Mouse (Mus musculus) embryonic facial prominence, embryonic 10.5 days (tissue): ENCODE results near the gene Brms1. TPM values are rescaled to one million over a fixed set of nuclear protein-coding genes. Genes with fewer than 3 reads are reported as not detected.
A peak's percentile ranks its signal among the peaks of the same experiment; 100 is the strongest.
"Not testable (repeated sequence)": the region's sequence is repeated elsewhere in the genome, so short reads cannot be mapped to it uniquely, and the experiment has no call there.

Source experiments
- DNase-seq: peaks from one replicate; pipeline ENCODE4 v3.0.0-alpha.2; 2017; ENCODE audit warnings: low spot score
- H3K27ac ChIP-seq: fragments of 300-500 bp; sonication (generic); replicated peaks from 2 replicates; pipeline ENCODE4 v1.5.1; 2016; ENCODE audit warnings: mild to moderate bottlenecking
- H3K27me3 ChIP-seq: fragments of 300-500 bp; sonication (generic); replicated peaks from 2 replicates; pipeline ENCODE4 v1.6.1; 2016; ENCODE audit warnings: low read depth, mild to moderate bottlenecking; ENCODE audit not compliant: poor library complexity, severe bottlenecking
- H3K36me3 ChIP-seq: fragments of 300-500 bp; sonication (generic); replicated peaks from 2 replicates; pipeline ENCODE4 v1.6.1; 2016; ENCODE audit warnings: mild to moderate bottlenecking, moderate library complexity
- H3K4me1 ChIP-seq: fragments of 300-500 bp; sonication (generic); 2 replicates; pipeline ENCODE4 v1.6.1; 2016
- H3K4me3 ChIP-seq: fragments of 300-500 bp; sonication (generic); 2 replicates; pipeline ENCODE4 v1.5.1; 2016; ENCODE audit warnings: mild to moderate bottlenecking, moderate library complexity
- H3K9me3 ChIP-seq: fragments of 300-500 bp; sonication (generic); 2 replicates; pipeline ENCODE4 v1.6.1; 2016; ENCODE audit warnings: mild to moderate bottlenecking
- WGBS: fragments of 180-500 bp; shearing (Covaris S2); methylation state at CpG from one replicate; pipeline ENCODE4 v1.1.7; 2016; 5-methylcytosine and 5-hydroxymethylcytosine counted together
- polyA plus RNA-seq: library from polyadenylated mRNA; unstranded; fragments of >200 nt; fragmentation: Nextera tagmentation; extraction: Ambion mirVana; gene quantifications from 2 replicates; pipeline ENCODE4 v1.2.1, GENCODE M21; 2016

Gene Brms1
- polyA plus RNA-seq, 1 experiment from 2014 or later: 72.6 TPM

DNA sequence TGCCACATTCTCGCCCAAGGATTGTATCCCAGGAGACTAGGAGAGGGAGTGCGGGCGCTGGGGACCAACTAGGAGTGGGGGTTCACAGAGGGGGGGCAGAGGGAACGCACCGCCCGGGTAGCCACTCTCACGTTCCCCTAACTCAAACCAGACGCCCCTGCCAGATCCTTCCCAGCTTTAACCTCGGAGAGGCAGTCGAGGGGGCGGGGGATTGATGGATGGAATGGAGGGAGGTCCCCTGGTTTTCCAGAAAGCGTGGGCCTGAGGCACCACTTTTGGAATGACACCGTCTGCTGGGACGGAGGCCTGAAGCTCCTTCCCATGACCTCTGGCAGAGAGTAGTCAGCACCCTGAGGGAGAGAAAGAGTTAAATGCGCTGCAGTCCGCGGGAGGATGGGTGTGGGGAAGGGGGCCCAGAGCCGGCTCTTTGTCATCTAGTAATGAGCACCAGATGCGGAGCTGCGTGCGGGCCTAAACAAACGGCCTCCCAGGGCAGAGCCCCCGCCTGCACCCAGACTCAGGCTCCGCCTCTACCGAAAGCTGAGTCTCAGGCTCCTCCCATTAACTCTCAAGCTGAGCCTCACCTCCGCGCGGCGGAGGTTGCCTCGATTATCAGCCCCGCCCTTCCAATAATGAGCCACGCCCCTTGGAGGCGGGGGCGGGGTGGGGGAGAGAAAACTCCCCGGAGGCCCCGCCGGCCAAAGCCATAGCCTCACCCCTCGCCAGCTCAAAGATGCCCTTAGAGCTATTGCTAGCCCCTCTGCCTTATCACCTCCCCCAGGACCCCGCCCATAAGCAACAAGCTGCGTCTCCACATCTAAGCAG, 30.6 kb downstream of the Brms1 start:
- H3K27me3 ChIP-seq: peaks cover 56% of the 10 kb centered on the region
- no peaks in the 10 kb centered on the region for H3K36me3 ChIP-seq
- peaks cover 66% of the 10 kb centered on the region for H3K4me1 ChIP-seq
- H3K4me3 ChIP-seq: peak overlapping the region; percentile 69
- peak; percentile 97 for DNase-seq
- WGBS: under 1% methylated on average over 40 of the region's 40 CpGs
- no peaks in the 10 kb centered on the region for H3K9me3 ChIP-seq
- H3K27ac ChIP-seq: peak overlapping the region; percentile 93

DNA sequence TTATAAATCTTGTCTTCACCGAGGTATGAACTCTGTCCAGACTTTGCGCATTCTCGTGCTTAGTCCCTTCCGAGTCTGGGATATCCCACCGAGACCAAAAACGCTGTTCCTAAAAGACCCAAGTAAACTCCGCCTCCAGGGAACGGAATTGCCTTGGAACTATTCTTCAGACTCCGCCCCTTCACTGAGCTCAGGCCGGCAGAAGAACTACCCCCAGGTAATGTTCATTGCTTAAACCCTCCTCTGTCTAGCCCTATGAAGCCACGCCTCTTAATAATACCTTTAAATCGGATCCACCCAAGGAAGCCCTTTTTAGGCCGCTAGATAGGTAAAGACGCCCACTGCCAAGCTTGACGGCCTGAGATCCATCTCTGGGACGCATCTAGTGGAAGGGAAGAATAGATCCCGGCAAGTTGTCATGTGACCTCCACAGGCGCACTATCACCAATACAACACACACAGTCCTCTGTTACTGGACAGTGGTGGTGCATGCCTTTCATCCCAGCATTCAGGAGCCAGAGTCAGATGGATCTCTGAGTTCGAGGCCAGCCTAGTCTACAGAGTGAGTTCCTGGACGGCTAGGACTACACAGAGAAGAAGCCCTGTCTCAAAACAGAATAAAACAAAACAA, 31.4 kb downstream of the Brms1 start:
- Histone ChIP-seq H3K9me3 (no peaks in the 10 kb centered on the region), H3K4me1 (peaks cover 58% of the 10 kb centered on the region), H3K36me3 (no peaks in the 10 kb centered on the region), H3K27ac (peak overlapping the region; percentile 93), H3K27me3 (peaks cover 49% of the 10 kb centered on the region), H3K4me3 (peak overlapping the region; percentile 69)
- 1% methylated on average over 20 of the region's 20 CpGs for WGBS
- DNase-seq: peak; percentile 62

DNA sequence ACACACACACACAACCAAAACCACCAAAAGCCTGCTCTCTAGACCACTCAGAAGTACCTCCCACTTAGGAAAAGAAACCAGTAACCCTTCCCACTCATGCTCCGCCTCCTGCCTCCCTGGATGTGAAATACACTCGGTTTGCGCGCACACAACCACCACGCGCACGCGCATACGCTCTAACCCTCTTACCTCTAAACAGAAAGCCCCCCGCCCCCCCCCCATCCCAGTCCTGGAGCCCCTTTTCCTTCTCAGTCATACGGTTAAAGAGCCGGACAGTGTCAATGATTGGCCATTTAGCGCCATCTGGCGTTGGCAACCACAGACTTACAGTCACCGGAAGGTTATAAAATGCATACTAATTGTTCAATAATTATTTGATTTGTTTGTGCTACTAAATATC, 31.9 kb downstream of the Brms1 start:
- H3K27ac ChIP-seq: peak overlapping the region; percentile 93
- peaks cover 43% of the 10 kb centered on the region for H3K27me3 ChIP-seq
- WGBS: 1% methylated on average over 15 of the region's 15 CpGs

DNA sequence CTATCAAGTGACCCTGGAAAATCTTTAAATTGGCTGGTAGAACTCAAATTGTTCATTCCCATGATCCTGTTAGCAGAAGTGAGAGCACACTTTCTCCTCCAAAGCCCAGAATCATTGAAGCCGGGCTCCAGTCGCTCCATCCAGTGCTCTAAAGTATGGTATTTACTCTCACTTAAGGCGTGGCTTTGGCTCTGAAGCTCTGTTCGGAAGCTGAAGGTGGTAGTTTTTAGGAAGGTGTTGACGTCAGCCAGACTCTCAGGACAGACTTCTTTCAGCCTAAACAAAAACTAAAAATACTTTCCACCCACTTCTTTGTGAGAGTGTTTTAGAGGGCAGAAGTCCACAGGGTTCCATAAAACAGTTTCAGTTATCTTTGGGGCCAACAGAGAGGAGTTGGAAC, 32.4 kb downstream of the Brms1 start:
- H3K27me3 ChIP-seq: peaks cover 38% of the 10 kb centered on the region
- H3K36me3 ChIP-seq: no peaks in the 10 kb centered on the region
- DNase-seq: no peak
- H3K27ac ChIP-seq: no peak overlapping the region
- H3K9me3 ChIP-seq: no peaks in the 10 kb centered on the region
- 44% methylated on average over 5 of the region's 5 CpGs for WGBS
- 0 out of 2 replicates have a peak overlapping the region, but pooled peaks have one; percentile 69 for H3K4me3 ChIP-seq
- peaks cover 48% of the 10 kb centered on the region for H3K4me1 ChIP-seq

More for the DNA sequence above, 31.9 kb downstream of the Brms1 start:
- Histone ChIP-seq H3K4me1 (peaks cover 53% of the 10 kb centered on the region), H3K36me3 (no peaks in the 10 kb centered on the region), H3K9me3 (no peaks in the 10 kb centered on the region), H3K4me3 (peak overlapping the region; percentile 69)
- peak; percentile 94 for DNase-seq

DNA sequence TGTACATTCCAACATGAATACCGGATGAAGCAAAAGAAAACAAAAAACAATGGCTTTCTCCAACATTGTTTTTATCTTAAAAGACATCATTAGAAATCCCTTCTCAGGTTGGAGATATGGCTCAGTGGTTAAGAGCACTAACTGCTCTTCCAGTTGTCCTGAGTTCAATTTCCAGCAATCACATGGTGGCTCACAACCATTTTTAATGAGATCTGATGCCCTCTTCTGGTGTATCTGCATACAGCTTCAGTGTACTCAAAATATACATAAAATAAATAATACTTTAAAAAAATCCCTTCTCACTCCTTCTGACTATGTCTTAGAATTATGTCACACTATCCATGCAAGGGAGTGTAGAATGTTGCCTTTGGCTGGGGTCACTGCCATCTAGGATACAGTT, 38.1 kb downstream of the Brms1 start:
- H3K9me3 ChIP-seq: no peaks in the 10 kb centered on the region
- H3K27me3 ChIP-seq: peaks cover 57% of the 10 kb centered on the region
- no peak overlapping the region for H3K27ac ChIP-seq
- DNase-seq: no peak
- H3K4me1 ChIP-seq: 0 out of 2 replicates have a peak, but pooled peaks cover 3% of the 10 kb centered on the region
- no peak overlapping the region for H3K4me3 ChIP-seq
- no peaks in the 10 kb centered on the region for H3K36me3 ChIP-seq
- 91% methylated on average over 1 of the region's 1 CpGs for WGBS

DNA sequence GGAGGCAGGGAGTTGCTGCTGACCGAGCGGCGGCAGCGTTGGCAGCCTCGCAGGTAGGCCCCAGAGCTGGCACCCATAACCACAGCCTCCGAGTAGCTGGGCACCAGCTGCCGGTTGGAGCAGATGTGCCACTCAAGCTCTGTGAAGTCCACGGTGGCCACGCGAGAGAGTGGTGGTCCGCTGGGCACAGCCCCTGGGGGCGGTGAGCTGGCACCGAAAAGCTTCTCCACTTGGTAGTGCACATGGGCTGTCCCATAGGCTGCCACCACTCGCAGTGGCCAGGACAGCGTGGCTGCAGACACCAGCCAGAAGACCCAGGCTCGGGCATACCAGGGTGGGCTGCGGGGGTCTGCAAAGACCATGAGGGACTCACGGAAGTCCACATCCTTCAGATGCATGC, 40.9 kb downstream of the Brms1 start:
- Histone ChIP-seq H3K36me3 (no peaks in the 10 kb centered on the region), H3K9me3 (no peaks in the 10 kb centered on the region), H3K27ac (no peak overlapping the region), H3K4me1 (peaks cover 15% of the 10 kb centered on the region), H3K27me3 (peaks cover 73% of the 10 kb centered on the region), H3K4me3 (no peak overlapping the region)
- 71% methylated on average over 18 of the region's 18 CpGs for WGBS
- DNase-seq: no peak

GRCm38 (mm10) chr19:5082596-5082995, 41.4 kb downstream of the Brms1 start:
- Histone ChIP-seq H3K27me3 (peaks cover 73% of the 10 kb centered on the region), H3K27ac (no peak overlapping the region), H3K4me3 (no peak overlapping the region), H3K36me3 (no peaks in the 10 kb centered on the region), H3K9me3 (no peaks in the 10 kb centered on the region), H3K4me1 (peaks cover 20% of the 10 kb centered on the region)
- DNase-seq: no peak
- WGBS: 72% methylated on average over 24 of the region's 24 CpGs

DNA sequence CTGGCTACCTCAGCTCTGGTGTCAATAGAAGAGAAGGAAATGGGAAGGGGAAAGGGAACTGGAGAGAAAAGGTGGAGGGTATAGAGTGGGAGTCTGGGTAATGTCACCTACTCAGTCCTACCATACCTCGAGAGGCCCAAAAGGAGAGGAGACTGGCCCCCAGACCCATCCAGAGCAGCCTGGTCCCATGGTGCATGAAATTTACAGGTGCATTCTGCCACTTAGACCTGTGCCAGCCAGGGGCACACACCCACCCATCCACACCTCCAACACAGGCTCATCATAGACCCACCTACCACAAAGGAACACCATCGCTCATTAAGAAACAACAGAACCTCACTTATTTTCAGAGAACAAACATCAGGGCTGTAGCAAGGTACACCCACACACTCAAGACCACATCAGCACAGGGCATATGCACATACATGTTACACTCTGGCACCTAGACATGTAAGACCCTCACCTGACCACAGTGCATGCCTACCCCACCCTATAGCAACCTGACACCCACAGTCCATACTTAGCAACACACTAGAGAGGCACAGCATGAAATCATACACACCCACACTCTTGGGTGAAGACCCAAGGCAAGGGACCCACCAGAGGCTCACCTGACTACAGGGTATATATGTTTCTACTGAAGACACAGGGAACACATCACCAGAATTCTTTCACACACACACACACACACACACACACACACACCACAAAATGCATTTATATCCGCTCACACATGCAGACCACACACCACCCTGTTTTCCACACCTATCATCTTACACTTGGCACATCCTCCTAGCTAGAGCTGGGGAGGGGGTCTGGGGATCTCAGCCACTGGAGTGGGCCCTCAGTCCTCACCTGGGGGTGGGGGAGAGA, 43.0 kb downstream of the Brms1 start:
- 73% methylated on average over 3 of the region's 3 CpGs for WGBS
- H3K4me1 ChIP-seq: peaks cover 29% of the 10 kb centered on the region
- H3K9me3 ChIP-seq: no peaks in the 10 kb centered on the region
- peaks cover 73% of the 10 kb centered on the region for H3K27me3 ChIP-seq
- DNase-seq: no peak
- peak overlapping the region; percentile 58; the same call in 1 of the 2 replicates for H3K4me3 ChIP-seq
- H3K36me3 ChIP-seq: no peaks in the 10 kb centered on the region
- no peak overlapping the region for H3K27ac ChIP-seq

DNA sequence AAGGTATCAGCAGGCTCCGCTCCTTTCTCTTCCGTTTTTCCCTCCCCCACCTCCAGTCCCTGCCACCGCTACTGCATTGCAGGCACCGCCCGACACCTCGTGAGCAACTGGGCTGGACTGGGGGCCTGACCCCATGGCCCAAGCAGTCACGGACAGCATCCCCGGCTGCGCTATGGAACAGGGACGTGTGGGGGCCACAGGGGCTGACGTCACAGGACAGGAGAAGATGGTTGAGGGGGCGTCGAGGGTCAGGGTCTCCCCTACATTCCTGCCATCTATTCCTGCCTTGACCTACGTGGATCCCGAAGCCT, 43.6 kb downstream of the Brms1 start:
- Histone ChIP-seq H3K9me3 (no peaks in the 10 kb centered on the region), H3K27ac (no peak overlapping the region), H3K4me1 (peaks cover 34% of the 10 kb centered on the region), H3K27me3 (peaks cover 68% of the 10 kb centered on the region), H3K4me3 (peak overlapping the region; percentile 58), H3K36me3 (peaks cover 1% of the 10 kb centered on the region)
- 5% methylated on average over 15 of the region's 15 CpGs for WGBS
- DNase-seq: no peak

GRCm38 (mm10) chr19:5085145-5085863, 44.1 kb downstream of the Brms1 start, which contains the start of gene Tmem151a:
Tmem151a (minus strand) TSS chr19:5085531.
- Histone ChIP-seq H3K9me3 (no peaks in the 10 kb centered on the region), H3K36me3 (peaks cover 6% of the 10 kb centered on the region), H3K27me3 (peaks cover 63% of the 10 kb centered on the region), H3K4me3 (peak within 1 kb of the TSS; percentile 58), H3K27ac (no peak within 1 kb of the TSS), H3K4me1 (peaks cover 34% of the 10 kb centered on the region)
- no peak for DNase-seq
- WGBS: under 1% methylated on average over 69 of the region's 69 CpGs

GRCm38 (mm10) chr19:5086533-5086932, 45.4 kb downstream of the Brms1 start:
- not testable (repeated sequence) for H3K27ac ChIP-seq, DNase-seq, H3K4me3 ChIP-seq, H3K9me3 ChIP-seq
- H3K27me3 ChIP-seq: peaks cover 51% of the 10 kb centered on the region
- H3K36me3 ChIP-seq: peaks cover 19% of the 10 kb centered on the region
- WGBS: 54% methylated on average over 4 of the region's 4 CpGs
- H3K4me1 ChIP-seq: peaks cover 34% of the 10 kb centered on the region
